Mouse (Mus musculus): ENCODE data around the gene Cntd1. TPM values are rescaled to one million over a fixed set of nuclear protein-coding genes. Genes with fewer than 3 reads are reported as not detected.

Gene Cntd1
- total RNA-seq, 2 experiments from 2014 or later, result 0.37 to 0.56 TPM

GRCm38 (mm10) chr11:101253613-101254389 is 25.0 kb upstream of the Cntd1 start, which contains the start of gene Vps25:
Gene Vps25 (plus strand): TSS chr11:101253707.
- DNase-seq (ENCODE audit: low spot score in 2 of 2), result peak; percentile 84 to 89

- DNase-seq (ENCODE audit: low spot score in 2 of 2), result no peak
These were observed 22.7 kb upstream of the Cntd1 start for GRCm38 (mm10) chr11:101255826-101256775.

DNA sequence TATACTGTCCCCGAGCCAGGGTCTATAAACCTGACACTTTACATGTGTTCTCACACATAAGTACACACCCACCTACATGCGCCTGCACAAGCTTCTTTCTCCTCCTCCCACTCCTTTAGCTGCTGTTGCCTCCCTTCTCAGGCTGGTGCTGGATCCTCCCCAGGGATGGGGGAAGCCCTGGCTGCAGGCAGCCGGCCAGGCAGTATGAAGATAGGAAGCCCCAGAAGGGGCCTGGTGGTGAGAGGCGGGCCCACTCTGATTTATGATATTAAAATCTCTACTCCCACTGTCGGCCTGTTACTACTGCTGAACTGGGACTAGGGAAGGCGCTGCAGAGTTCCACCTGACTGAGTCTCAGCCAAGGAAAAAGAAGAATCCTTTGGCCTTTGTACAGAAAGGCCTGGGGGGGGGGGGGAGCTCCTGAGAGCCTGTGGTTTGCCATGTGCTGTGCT is 19.5 kb upstream of the Cntd1 start:
- peak; percentile 47 to 50 for DNase-seq (ENCODE audit: low spot score in 2 of 2)

DNA sequence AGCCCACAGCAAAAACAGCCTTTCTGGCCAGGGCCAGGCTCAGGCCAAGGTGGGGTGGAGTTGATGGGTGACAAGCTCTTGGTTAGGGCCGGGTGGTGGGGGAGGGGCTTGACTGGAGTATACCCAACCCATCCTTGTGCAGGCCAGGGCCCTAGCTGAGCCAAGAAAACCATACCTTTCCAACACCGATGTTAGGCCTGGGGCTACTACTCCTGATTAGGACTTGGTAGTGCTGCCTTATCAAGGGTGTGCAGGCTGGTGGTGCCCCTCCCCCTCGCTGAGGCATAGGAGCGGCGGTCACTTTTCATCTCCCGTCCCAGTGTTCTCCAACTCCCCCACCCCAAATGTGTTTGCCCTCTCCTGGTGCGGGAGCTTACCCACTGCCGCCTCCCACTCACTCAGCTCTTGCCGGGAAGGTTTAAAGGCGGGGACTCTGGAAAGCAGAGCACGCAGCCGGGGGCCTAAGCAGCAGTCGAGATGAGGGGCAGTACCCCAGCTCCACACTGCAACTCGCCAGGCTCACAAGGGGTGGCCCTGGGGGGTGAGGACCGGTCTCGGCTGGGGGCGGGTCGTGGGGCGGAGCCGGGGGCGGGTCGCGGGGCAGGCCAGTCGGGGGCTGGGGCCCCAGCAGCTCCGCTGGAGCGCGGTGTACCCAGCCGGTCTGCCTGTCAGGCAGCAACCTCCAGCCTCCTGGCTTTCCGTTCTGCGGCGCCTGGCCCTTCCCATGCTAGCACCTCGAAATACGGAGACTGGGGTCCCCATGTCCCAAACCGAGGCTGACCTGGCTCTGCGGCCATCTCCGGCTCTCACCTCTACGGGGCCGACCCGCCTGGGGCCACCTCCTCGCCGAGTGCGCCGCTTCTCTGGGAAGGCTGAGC is 18.6 kb upstream of the Cntd1 start, which contains the start of gene Wnk4:
TSS of gene Wnk4 (plus strand) at position 620 of the 878 bp plus-strand sequence.
- peak; percentile 51 to 57 for DNase-seq (ENCODE audit: low spot score in 2 of 2)

DNA sequence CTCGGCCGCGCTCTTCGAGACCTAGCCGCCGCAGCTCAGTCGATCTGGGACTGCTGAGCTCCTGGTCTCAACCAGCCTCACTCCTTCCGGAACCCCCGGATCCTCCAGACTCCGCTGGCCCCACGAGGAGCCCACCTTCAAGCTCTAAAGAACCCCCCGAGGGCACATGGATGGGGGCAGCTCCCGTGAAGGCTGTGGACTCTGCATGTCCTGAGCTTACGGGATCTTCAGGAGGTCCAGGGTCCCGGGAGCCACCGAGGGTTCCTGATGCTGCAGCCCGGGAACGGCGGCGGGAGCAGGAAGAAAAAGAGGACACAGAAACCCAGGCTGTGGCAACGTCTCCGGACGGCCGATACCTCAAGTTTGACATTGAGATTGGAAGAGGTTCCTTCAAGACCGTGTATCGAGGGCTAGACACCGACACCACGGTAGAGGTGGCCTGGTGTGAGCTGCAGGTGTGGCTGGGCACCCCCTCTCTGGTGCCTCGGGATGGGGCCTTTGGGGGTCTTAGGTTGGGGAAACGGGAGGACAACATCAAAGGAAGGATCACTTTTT is 17.9 kb upstream of the Cntd1 start:
- DNase-seq (ENCODE audit: low spot score in 2 of 2), result no peak

- no peak for DNase-seq (ENCODE audit: low spot score in 2 of 2)
These were observed 16.4 kb upstream of the Cntd1 start for GRCm38 (mm10) chr11:101262272-101262967.

- DNase-seq (ENCODE audit: low spot score in 2 of 2), result no peak
These were observed 15.4 kb upstream of the Cntd1 start for GRCm38 (mm10) chr11:101263138-101263988.

- no peak for DNase-seq (ENCODE audit: low spot score in 2 of 2)
These were observed 14.9 kb upstream of the Cntd1 start for GRCm38 (mm10) chr11:101263989-101264280.

- no peak for DNase-seq (ENCODE audit: low spot score in 2 of 2)
These were observed 13.8 kb upstream of the Cntd1 start for GRCm38 (mm10) chr11:101264954-101265471.

DNA sequence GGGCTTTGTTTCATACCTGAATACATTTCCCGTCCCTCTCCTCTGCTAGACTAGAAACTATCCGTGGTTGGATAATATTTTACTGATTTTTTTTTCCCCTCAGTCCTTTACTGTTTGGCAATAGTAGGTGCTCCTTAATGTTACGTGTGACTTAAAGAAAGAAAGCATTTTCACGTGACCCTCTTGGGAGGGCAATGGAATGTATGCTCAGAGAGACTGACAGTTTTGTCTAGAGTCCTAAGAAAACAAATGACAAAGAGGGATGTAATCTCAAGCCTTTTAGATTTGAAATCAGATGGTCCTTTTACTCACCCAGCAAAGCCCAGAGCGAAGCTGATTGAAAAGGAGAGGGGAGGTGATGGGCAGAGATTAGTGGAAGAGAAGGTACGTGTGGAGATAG is 12.9 kb upstream of the Cntd1 start:
- no peak for DNase-seq (ENCODE audit: low spot score in 2 of 2)

DNA sequence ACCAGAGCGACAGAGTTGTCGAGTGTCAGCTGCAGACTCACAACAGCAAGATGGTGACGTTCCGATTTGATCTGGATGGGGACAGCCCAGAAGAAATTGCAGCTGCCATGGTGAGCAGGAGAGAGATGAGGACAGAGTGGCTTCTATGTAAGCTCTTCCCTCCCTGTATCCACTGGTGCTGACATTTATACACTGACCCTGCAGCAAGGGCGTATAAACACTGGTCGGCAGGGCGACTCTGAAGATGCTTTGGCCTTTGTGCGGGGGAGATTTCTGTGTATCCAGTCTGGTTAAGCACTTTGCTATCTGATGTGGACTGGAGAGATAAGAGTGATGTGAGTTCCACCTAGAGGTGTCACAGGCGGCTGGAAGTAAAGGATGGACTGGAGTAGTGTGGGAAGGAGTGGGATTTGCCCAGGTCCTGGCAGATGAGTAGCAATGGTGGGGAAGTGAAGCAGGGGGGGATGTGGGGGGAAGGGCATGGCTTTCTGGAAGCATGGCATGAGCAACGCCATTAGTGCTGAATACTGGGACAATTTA is 9.2 kb upstream of the Cntd1 start:
- no peak for DNase-seq (ENCODE audit: low spot score in 2 of 2)

- no peak for DNase-seq (ENCODE audit: low spot score in 2 of 2)
These were observed 6.4 kb upstream of the Cntd1 start for GRCm38 (mm10) chr11:101272446-101272845.

DNA sequence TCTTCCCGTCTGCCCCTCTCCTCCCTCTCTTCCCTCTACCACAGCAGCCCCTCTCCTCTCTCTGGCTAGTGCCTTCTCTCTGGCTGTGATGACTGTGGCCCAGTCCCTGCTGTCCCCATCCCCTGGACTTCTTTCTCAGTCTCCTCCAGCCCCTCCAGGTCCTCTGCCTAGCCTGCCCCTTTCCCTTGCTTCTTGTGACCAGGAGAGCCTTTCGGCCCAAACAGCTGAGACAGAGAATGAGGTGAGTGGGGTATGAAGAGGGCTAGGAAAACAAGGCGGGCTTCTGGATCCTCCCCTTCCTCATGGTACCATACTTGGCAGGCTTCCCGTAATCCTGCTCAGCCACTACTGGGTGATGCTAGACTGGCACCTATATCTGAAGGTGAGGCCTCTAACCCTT is 3.5 kb upstream of the Cntd1 start:
- no peak for DNase-seq (ENCODE audit: low spot score in 2 of 2)

DNA sequence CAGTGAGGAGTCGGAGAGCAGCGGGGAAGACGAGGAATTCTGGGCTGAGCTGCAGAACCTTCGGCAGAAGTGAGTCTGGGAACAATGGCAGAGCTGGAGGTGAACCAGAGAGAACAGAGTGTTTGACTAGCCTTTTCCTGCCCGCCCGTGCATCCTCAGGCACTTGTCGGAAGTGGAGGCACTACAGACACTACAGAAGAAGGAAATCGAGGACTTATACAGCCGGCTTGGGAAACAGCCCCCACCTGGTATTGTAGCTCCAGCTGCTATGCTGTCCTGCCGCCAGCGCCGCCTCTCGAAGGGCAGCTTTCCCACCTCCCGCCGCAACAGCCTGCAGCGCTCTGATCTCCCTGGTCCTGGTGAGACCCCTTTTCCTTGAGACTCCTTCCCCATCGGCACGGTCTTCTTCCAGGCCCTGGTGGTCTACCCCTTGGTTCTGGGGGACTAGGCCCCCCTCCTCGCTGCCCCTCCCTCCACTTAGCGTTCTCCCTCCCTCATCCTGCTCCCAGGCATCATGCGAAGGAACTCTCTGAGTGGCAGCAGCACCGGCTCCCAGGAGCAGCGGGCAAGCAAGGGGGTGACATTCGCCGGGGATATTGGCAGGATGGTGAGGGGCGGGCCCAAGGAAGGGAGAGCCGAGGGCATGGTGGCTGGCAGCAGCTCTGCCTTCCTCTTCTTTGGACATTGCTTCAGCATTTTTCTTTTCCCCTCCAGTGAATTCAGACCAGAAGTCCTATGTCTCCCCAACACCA is 2.3 kb upstream of the Cntd1 start:
- peak in 1 of 2 experiments; percentile 15 for DNase-seq (ENCODE audit: low spot score in 2 of 2)

- DNase-seq (ENCODE audit: low spot score in 2 of 2), result peak in 1 of 2 experiments; percentile 27
These were observed 1.2 kb upstream of the Cntd1 start for GRCm38 (mm10) chr11:101277381-101278222.

DNA sequence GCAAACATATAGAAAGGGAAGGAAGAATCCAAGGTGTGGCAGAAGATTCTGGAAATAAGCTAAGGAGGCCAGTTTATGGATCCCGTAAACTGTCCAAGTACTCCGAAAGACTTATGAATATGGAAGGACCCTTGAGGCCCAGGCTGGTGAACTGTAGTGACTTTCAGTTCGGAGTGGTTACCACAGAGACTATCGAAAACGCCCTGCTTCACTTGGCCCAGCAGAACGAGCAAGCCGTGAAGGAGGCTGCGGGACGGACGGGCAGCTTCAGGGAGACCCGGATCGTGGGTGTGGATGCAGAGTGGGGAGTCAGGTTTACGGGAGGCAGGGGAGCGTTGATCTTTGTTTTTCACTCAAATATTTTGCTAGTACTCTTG is 369 bp downstream of the Cntd1 start:
- DNase-seq (ENCODE audit: low spot score in 2 of 2), result no peak

GRCm38 (mm10) chr11:101280837-101281236 is 2.0 kb downstream of the Cntd1 start:
- no peak for DNase-seq (ENCODE audit: low spot score in 2 of 2)
